19 mouse cellular contexts compared by ENCODE assay signal in genomic region chr19:24418030-24418429, GRCm38 (mm10).
"Had no signal": no experiment of that assay in that cellular context is flagged by ENCODE, and none has a peak within 500 bp of the region (broad histone marks: within the 10 kb centered on the region; RNA-seq: fewer than 3 reads in every experiment).

No protein-coding gene starts in this region.

- H3K27ac ChIP-seq: heart, embryonic 10.5 days; hindbrain, embryonic 10.5 days; hindbrain, embryonic 12.5 days; hindbrain, embryonic 14.5 days; intestine, embryonic 15.5 days; limb, embryonic 10.5 days; limb, embryonic 12.5 days; liver, embryonic 13.5 days had no signal

- H3K36me3 ChIP-seq: heart, embryonic 10.5 days; heart, embryonic 12.5 days; hindbrain, embryonic 10.5 days; hindbrain, embryonic 12.5 days; intestine, embryonic 15.5 days; limb, embryonic 10.5 days; limb, embryonic 12.5 days; liver, embryonic 13.5 days had no signal

- H3K4me1 ChIP-seq: hindbrain, embryonic 12.5 days; limb, embryonic 10.5 days; limb, embryonic 12.5 days; liver, embryonic 13.5 days had no signal

- H3K4me3 ChIP-seq: heart, embryonic 10.5 days; heart, embryonic 12.5 days; hindbrain, embryonic 10.5 days; hindbrain, embryonic 12.5 days; intestine, embryonic 15.5 days; limb, embryonic 10.5 days; limb, embryonic 12.5 days; liver, embryonic 13.5 days had no signal

- DNase-seq: gastrocnemius, postnatal 14 days; gastrocnemius, postnatal 36 days; heart, postnatal 10 days; heart, postnatal 4 days; kidney, adult 18-20 months; kidney, adult 8-10 months; kidney, postnatal 10 days; kidney, postnatal 25 days; kidney, postnatal 4 days; liver; liver, embryonic 13.5 days had no signal
